Mouse (Mus musculus) frontal cortex, postnatal 36 days (tissue): ENCODE results near the gene Irgc1.
"Not testable (repeated sequence)": the region's sequence is repeated elsewhere in the genome, so short reads cannot be mapped to it uniquely, and the experiment has no call there.

Experiments used
- DNase-seq, 2 experiments: peaks; one replicate each; pipeline ENCODE4 v3.0.0; 2022; ENCODE audit warnings: low spot score in 2 of 2

Gene Irgc1

DNA sequence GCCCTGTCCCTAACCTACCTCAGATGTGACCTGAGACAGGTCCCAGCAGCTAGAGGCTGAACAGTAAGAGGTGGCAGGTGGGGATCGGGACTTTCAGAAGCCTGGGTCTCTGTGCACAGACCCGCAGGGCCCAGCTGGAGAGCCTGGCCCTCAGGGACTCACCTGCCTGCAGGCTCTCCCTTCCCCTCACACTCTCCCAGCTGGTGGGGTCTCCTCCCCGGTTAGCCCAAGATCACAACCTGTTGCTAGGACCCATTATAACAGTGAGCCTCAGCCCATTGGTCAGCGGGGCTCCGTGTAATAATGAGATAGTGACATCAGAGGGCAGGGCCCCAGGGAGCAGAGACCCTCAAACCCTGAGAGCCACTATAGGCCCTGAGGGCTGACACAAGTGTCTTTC is 16.8 kb downstream of the Irgc1 start:
- DNase-seq: no peak

DNA sequence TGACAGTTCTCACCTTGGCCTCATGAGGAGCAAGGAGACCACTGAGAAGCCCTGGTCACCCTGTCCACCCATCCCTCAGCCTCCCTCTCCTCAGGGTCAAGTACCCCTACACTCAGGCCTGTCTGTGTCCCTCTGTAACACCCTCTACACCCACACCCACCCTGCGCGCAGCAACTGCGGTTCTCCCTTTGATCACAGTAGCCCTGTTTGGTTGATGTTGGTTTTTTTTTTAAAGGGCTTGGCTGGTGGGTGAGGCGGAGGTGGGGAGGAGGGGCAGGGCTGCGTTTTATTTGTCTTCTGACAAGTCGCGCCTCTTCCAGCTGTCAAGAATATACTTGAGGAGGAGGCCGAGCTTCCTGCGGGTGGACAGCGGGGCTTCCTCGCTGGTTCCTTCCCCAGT is 20.4 kb downstream of the Irgc1 start:
- DNase-seq: no peak

DNA sequence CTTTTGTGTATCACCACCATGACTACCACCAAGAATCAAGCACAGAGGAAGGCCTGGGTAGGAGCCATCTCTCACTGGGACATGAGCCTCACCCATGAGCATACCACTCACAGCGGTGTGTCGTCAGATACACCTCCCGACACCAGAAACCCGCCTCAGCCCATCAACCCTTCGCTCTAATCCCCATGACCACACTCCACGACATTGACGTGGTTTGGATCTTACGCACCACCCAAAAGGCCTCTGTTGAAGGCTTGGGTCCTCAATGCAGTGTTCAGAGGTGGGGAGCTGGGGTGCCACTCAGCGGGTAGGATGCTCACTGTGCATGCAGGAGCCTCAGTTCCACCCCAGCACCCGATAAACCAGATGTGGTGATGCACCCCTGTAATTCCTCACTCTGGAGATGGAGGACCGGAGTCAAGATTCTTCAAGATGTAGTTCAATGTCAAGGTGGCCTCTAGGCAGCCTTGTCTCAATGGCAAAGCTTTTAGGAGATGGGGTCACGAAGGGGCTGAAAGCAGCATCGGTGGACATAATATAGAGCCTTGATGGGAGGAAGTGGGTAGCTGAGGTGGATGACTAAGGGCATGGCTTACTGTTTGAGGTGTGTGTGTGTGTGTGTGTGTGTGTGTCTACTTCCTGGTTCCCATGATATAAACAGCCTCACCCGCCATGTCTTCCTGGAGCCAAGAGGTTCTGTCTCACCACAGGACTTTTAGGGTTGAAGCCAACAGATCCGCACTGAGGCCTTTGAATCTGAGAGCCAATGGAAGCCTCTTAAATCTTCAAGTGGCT is 21.3 kb downstream of the Irgc1 start:
- no peak for DNase-seq

DNA sequence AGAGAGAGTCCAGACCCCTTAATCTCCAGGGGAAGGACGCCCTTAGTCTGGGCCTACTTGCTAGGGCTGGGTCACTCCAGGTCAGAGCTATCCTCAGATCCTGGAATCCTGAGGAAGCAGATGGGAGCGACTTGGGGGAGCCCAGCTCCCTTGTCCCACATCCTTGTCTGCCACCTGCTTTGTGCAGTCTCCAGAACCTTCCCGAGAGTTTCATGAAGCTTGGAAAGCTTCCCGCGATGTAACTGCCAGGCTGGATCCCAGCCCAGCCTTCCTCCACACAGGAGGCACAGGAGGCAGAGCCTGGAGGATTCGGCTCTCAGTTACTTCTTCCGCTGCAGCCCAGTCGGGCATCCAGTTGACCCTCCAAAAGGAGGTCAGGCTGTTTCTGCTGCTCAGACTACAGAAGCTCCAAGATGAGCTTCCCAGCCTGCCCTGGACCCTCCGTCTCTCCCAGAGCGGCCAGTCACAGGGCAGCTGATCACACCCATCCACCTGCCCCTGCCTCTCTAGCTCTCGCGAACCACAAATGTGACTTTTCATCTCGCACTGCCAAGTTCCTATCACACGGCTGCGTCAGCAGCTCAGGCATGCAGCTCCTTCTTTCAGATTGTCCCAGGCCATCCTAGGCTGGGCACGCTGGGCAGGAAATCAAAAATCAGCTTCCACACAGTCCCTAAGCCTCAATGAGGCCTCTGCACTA is 22.5 kb downstream of the Irgc1 start:
- DNase-seq: peak; percentile 88 to 94

DNA sequence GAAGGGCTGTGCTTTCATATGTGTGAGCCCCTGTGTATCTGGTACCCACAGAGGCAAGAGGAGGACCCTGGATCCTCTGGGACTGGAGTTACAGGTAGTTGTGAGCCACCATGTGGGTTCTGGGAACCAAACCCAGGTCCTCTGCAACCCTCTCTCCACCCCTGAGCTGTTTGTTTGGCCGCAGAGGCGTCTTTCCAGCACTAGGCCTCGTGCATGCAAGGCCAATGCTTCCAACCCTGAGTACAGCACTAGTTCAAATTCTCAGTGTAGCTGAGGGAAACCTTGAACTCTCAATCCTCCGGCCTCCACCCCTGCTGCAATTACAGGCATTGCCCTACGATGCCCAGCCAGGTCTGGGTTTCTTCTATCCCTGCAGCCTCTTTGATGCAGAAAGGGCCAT is 23.4 kb downstream of the Irgc1 start:
- DNase-seq: no peak

DNA sequence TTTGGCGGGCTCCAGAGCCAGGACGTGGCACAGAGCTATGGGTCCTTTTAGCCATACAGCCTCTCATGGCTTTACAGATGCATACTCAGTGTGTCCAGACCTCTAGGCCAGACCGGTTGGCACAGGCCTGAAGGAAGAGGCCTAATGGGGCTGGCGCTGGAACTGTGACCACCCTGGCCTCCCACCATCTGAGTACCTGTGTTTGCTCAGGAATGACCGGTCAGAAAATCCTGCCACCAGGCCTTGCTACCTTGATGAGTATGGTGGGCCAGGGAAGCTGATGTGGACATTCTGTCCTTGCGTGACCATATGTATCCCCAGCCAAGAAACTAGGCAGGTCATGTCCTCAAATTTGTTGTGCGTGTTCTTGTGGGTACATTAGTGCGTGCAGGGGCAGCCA is 24.9 kb downstream of the Irgc1 start:
- DNase-seq: no peak

DNA sequence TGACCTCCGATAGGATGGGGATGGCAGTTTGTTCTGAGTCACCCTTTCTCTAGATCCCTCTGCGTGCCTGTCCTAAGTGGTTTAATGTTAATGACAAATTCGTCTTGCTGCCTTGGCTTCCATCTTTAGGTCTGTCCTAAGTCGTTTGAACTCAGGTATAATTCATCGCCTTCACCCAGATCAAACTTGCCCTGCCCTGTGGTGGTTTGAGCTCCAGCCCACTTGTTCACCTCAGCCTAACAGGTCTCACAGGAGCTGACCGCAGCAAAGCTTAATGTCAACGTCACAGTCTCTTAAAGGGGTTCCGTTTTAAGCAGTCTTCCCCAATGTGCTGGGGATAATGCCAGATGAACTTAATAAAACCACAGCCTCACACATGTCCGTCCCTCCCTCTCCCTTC is 26.2 kb downstream of the Irgc1 start:
- no peak for DNase-seq

DNA sequence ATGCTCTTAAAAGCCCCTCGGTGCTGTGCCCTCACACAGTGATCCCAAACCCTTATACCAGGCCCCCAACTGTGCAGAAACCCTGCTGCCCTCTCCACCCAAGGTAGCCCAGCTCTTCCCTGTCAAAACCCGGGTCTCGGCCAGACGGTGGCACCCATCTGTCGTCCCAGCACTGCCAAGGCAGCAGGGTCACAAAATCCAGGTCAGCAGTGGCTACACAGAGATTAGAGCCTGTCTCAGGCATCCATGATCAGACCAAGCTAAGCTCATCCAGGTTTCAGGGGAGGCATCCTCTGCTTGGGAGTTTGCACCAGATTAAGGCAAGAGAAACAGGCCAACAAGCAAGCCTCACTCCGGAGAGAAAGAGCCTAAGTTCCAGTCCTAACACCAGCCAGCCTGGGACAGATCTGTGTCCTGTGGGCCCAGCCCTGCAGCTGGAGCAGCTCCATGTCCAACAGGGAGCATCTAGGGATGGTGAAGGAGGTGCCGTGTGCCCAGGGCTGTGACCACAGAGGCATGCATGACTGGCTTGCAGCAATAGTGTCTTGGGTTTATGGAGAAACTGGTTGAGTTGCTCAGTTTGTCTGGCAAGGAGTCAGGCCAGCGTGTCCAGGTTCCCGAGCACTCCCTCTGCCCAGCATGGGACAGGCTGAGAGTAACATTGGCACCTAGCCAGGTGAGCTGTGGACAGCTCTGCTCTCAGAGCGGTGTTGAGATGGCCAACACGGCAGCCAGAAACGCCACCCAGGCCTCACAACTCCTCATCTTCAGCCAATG is 28.0 kb downstream of the Irgc1 start:
- DNase-seq: no peak

DNA sequence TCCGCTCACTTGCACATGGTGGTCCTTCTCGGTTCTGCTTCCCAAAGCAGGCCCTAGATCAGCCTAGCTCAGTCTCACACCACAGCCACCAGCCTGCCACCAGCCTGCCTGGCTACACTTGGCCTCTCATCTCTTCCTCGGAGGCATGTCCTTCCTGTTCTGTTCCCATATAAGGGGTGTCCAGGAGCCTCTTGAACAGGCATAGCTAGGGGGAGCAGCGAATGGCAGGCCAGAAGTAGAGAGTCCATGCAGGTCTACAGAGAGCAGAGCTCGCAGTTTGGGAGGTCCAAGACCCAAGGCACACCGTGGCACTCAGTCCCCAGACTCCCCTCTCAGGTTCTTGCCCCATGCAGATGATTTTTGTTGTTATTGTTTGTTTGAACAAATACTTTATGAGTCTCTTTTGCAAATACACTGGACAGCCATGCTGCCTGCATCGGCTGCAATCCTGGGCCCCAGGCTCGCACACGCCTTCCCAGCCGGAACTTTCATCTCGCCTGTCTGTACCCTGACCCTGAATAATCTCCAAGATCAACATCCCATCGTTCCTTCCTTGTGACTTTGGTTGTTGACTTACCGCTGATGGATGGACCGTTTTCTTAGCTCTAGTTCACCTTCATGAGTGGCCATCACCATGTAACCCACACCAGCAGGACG is 28.9 kb downstream of the Irgc1 start:
- no peak for DNase-seq

DNA sequence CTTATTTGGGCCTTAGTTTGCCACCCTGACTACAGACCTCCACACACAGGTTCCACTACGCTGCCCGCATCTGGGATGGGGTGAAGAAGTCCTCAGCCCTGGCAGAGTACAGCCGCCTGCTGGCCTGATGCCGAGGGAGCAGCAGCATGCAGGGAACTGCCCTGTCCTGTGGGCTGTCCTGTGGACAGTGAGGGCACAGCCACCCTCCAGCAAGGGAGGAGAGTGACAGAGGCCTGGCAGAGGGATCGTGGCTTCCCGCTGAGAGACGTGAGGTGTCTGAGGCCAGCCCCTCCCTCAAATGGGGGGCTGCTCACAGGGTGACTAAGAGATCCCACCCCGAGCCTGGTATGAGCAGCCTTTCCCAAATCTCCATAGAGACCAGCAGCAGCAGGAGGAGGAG is 29.8 kb downstream of the Irgc1 start:
- DNase-seq: no peak

DNA sequence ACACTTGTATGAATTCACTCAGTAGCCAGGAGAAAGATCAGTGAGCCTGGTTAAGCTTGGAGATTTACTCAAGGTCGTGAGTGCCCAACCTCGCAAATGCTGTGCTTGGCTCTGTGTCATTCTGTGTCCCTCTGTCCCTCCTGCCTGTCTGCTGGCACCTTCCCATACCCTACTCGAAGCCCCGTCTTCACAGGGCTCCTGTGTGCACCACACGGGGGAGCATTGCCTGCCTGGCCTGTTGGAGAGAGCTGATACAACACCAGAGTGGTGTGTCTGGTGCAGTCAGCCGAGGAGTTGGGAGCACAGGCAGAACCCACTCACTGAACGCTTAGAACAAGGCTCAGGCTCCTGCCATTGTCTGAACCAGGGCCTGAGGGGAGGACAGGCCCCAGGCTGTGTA is 30.4 kb downstream of the Irgc1 start:
- DNase-seq: no peak

DNA sequence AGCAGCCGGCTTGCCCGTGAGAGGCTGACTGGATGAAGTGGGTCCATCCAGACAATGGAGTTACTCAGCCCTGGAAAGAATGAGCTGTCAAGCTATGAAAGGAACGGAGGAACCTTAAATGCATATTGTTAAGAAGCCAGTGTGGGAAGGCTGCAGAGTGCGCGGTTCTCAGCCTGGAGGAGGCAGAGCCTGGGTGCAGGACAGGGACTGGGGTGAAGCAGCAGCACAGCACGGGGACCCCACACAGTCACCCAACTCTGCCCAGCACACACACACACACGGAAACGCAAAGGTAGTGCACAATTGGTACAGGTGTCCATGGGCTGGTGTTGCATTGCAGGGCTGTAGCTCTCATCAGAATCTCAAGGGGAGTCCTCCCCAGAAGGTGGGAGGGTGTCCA is 32.5 kb downstream of the Irgc1 start:
- DNase-seq: no peak

DNA sequence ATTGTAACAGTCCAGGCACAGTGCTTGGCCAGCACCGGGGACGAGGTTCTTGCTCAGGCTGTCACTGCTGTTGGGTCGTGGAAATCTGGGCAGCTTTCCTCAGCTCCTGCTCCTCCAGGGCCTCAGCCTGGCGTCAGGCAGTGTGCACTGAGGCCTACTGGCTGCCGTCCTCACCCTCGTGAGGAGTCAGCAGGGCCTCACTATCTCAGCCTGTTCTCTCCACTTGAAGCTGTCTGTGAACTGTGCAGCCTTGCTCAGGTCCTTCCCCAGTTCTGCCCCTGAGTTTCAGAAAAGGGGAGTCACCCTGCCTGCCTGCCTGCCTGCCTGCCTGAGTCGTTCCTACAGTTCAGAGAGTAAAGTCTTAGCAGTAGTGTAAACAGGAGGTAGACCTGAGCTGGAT is 36.8 kb downstream of the Irgc1 start:
- DNase-seq: no peak

DNA sequence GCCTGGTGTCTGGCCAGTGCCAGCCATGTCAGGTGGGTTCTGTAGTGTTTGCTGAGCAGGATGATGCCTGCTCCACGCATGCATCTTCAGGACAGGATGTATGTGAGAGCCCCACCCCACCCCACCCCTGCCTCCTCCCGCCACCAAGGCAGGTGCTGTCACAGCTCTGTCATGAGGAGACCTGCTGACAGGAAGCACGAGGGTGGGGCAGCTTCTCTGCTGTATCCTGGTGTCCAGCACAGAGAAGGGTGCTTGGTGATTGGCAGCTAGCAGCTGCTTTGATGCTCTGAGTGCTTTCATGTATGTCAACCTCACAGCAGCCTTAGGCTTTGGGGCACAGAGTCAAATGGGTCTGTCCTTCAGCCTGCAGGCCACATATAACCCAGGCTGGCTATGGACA is 38.5 kb downstream of the Irgc1 start:
- DNase-seq: no peak

DNA sequence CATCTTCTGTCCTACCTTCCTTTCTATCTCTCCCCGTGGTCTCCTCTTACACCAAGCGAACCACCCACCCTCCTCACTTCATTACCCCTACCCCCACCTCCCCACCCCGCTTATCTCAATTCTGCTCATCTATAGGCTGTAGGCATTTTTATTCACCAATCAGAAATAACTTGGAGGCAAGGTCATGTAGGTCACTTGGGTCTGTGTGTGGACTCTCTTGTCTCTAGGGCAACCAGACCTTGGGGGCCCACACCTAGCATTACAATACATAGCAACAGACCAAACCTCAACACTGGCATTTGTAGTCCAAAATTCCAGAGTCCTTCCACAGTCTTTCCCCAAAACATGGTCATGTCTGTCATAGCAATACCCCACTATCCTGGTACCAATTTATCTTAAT is 41.3 kb downstream of the Irgc1 start:
- DNase-seq: no peak

DNA sequence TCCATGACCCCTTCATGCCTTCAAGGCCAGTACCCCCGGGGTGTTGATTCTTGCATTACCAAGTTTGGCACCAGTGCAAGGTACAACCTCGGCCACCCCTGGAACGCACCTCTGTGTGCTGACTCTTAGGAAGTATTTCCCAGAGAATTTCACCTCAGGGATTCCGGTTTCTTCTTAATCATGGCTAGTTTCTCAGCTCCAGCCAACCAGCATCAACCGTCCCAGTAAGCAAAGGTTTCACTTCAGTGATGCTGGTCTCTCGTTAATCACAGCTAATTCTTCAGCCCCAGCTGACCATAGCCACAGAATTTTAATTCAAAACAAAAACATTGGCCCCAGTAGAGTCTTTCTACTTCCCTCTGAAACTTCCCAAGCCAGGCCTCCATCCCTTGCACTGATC is 42.0 kb downstream of the Irgc1 start:
- no peak for DNase-seq

DNA sequence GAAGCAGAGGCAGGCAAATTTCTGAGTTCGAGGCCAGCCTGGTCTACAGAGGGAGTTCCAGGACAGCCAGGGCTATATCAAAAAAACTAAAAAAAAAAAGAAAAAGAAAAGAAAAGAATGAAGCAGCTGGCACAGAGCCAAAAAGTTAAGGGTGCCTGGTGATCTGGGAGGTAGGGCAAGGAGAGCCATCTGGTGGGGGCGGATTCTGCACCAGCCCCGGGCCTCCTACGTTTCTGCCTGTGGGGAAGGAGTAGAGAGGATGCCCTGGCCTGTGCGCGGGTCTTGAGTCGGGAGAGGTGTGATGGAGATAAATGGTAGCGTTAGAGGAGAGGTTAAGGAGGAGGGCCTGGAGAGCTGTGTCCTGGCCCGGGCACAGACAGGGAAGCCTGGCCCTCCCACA is 43.9 kb downstream of the Irgc1 start:
- no peak for DNase-seq

DNA sequence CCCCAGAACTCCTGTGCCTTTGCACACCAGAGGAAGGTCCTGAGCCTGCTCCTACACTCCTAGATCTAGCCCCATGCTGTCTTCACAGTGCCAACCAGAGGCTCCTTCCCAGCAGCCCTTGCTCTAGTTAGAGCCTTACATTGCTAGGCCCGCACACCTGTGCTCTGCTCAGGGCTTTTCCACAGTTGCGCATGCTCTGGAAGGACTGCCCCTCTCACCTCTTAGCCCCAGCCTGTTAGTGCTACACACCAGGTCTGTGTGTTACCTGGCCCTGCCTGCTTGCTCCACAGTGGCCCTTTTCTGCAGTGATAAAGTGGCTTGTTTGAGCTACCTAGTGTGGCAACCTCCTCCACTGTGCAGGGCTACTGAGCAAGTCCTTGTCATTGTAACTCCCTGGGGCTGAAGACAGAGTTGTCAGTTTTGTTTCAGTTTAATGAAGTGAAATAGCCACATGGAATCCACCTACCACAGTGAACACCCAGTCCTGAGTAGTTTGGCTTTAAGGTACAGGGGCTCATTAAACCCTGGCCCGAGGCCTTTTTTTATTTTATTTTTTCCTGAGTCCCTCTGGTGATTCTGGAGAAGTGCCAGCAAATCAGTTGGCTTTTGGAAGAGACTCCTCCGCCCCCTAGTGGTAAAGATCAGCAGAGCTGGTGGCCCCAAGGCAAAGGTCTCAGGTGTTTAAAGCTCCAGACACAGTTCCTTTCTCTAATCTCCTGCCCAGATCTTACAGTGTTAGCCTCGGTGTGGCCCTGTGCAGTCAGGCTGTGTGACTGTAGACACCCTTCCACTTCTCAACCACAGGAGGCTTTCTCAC is 45.4 kb downstream of the Irgc1 start:
- DNase-seq: peak; percentile 62 to 68

DNA sequence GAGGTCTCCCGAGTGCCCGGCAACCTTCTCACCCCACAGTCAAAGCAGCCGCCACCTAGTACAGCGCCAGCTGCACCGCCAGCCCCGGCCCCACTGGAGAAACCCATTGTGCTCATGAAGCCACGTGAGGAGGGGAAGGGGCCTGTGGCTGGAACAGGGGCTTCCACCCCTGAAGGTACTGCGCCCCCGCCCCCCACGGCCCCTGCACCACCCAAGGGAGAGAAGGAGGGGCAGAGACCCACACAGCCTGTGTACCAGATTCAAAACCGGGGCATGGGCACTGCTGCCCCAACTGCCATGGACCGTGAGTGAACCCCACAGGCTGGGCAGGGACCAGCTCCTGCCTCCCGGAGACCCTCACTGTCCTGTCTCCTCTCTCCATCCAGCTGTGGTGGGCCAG is 46.4 kb downstream of the Irgc1 start:
- no peak for DNase-seq

DNA sequence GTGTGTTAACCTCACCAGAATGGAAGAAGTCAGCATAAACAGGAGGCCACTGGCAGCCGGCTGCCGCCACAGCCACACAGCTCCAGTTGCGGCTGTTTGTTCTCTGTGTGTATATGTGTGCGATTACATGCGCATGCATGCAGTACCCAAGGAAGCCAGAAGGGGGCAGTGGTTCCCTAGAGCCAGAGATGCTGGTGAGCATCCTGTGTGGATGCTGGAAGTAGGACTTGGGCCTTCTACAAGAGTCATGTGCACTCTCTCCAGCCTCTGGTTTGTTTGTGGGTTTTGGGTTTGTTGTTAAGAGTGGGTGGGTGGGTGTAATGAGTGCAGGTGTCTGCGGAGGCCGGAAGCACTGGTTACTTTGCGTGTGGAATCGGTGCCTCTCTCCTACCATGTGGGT is 49.2 kb downstream of the Irgc1 start:
- DNase-seq: no peak

DNA sequence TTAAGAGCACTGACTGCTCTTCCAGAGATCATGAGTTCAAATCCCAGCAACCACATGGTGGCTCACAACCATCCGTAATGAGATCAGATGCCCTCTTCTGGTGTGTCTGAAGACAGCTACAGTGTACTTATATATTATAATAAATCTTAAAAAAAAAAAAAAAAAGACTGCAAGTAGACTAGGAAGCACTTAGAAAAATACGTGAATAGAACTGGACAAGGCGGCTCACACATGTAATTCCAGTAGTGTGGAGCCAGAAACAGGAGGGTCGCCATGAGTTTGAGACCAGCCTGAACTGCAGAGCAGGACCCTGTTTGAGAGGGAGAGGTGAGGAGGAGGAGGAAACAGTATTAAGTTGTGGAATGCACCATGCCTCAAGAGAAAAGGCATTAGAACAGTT is 51.6 kb downstream of the Irgc1 start:
- not testable (repeated sequence) for DNase-seq

DNA sequence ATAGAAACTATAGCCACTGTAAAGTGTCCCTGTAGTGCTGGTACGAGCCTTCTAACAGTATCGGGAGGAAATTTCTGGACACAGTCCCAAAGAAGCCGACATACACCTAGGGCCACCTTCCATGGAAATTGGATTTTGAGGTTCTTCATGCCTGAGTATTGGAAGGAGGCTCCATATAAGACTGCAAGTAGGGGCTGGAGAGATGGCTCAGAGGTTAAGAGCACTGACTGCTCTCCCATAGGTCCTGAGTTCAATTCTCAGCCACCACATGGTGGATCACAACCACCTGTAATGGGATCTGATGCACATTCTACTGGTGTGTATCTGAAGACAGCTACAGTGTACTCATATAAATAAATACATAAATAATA is 52.0 kb downstream of the Irgc1 start:
- DNase-seq: no peak
